Mouse (Mus musculus): Measurements from ENCODE around the gene Olfr538. TPM values are rescaled to one million over a fixed set of nuclear protein-coding genes. Genes with fewer than 3 reads are reported as not detected.
"Not testable (repeated sequence)": the region's sequence is repeated elsewhere in the genome, so short reads cannot be mapped to it uniquely, and the experiment has no call there.

Olfr538 gene
- polyA plus RNA-seq (2015; fragmentation: Nextera tagmentation; extraction: Ambion mirVana) = not detected in 2 replicates

DNA sequence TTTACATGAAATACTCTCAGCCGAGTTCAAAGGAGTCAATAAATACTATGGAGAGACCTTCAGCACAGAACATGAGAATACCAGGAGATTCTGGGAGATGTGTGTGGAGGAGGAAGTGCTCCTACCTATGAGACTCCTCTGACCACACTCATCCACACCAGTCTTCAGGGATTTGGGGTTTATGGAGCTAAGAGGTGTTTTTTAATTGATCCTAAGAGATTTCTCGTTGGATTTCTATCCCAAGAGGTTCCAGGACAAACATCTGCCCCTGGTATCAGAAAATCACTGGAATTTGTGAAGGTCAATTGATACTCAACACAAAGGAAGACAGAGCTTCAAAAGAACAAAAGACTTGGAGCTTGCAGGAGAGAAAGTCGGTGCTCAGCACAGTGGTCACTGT is at the start of gene Olfr538:
TSS of gene Olfr538 (plus strand) at position 301 of the 400 bp plus-strand sequence.
- ATAC-seq = no peak
- no peak within 1 kb of the TSS for H3K9ac ChIP-seq
- no peak within 1 kb of the TSS for H3K4me3 ChIP-seq
- no peaks in the 10 kb centered on the region for H3K4me1 ChIP-seq
- no peaks in the 10 kb centered on the region for H3K27me3 ChIP-seq
- no peak within 1 kb of the TSS for H3K27ac ChIP-seq
- H3K9me3 ChIP-seq (replicated peaks) = no peaks in the 10 kb centered on the region; the same call in 1 of the 2 replicates
- H3K4me2 ChIP-seq = no peak within 1 kb of the TSS
- WGBS = 59% methylated on average over 3 of the region's 3 CpGs
- no peaks in the 10 kb centered on the region for H3K36me3 ChIP-seq (ENCODE audit: poor library complexity, severe bottlenecking)

DNA sequence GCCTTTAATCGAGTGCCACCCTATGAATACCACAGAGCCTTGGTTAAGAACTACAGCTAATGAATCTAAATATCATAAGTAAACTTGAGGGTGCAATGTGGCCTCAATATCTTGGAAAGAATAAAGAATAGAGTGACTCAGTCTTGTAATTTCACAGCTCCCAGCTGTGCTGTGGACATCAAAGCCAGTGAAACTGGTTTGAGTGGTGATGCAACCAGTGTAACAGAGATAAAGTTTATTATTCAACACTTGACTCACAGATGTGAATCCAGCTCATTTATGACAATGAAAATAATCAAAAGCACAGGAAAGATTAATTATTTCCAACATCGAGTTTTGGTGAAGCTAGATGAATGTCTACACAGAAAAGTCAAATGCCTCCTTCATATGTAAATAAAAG is 27.9 kb upstream of the Olfr538 start:
- no peaks in the 10 kb centered on the region for H3K9me3 ChIP-seq (replicated peaks)
- no peaks in the 10 kb centered on the region for H3K36me3 ChIP-seq (ENCODE audit: poor library complexity, severe bottlenecking)
- no peak overlapping the region for H3K4me2 ChIP-seq
- no peak overlapping the region for H3K9ac ChIP-seq
- ATAC-seq = no peak
- no peaks in the 10 kb centered on the region for H3K27me3 ChIP-seq
- H3K4me1 ChIP-seq = no peaks in the 10 kb centered on the region
- no peak overlapping the region for H3K4me3 ChIP-seq
- H3K27ac ChIP-seq = no peak overlapping the region
- WGBS = 81% methylated on average over 2 of the region's 2 CpGs

DNA sequence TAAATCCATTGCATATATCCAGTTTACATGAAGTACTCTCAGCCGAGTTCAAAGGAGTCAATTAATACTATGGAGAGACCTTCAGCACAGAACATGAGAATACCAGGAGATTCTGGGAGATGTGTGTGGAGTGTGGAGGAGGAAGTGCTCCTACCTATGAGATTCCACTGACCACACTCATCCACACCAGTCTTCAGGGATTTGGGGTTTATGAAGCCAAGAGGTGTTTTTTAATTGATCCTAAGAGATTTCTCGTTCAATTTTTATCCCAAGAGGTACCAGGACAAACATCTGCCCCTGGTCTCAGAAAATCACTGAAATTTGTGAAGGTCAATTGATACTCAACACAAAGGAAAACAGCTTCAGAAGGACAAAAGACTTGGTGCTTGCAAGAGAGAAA is 33.3 kb downstream of the Olfr538 start, which contains the start of gene Olfr46:
TSS of gene Olfr46 (plus strand) at position 301 of the 400 bp plus-strand sequence.
- H3K9me3 ChIP-seq (replicated peaks); H3K27ac ChIP-seq; H3K36me3 ChIP-seq (ENCODE audit: poor library complexity, severe bottlenecking); H3K9ac ChIP-seq; H3K4me3 ChIP-seq; H3K4me1 ChIP-seq; ATAC-seq; H3K27me3 ChIP-seq; H3K4me2 ChIP-seq: not testable (repeated sequence)
- WGBS = 80% methylated on average over 2 of the region's 2 CpGs

Other genes with a start within 250 kb of the Olfr538 start
- not detected in 2 replicates for gene Olfr525, start 247.0 kb upstream of the Olfr538 start, polyA plus RNA-seq (2015; fragmentation: Nextera tagmentation; extraction: Ambion mirVana)
- not detected in 2 replicates for gene Olfr527, start 233.9 kb upstream of the Olfr538 start, polyA plus RNA-seq (2015; fragmentation: Nextera tagmentation; extraction: Ambion mirVana)
- not detected in 2 replicates for gene Olfr60, start 206.2 kb upstream of the Olfr538 start, polyA plus RNA-seq (2015; fragmentation: Nextera tagmentation; extraction: Ambion mirVana)
- gene Olfr530, start 191.6 kb upstream of the Olfr538 start, polyA plus RNA-seq (2015; fragmentation: Nextera tagmentation; extraction: Ambion mirVana) = not detected in 2 replicates
- gene Olfr531, start 165.0 kb upstream of the Olfr538 start, polyA plus RNA-seq (2015; fragmentation: Nextera tagmentation; extraction: Ambion mirVana) = not detected in 2 replicates
- not detected in 2 replicates for gene Olfr532, start 146.2 kb upstream of the Olfr538 start, polyA plus RNA-seq (2015; fragmentation: Nextera tagmentation; extraction: Ambion mirVana)
- not detected in 2 replicates for gene Olfr533, start 104.5 kb upstream of the Olfr538 start, polyA plus RNA-seq (2015; fragmentation: Nextera tagmentation; extraction: Ambion mirVana)
- gene Olfr535, start 83.7 kb upstream of the Olfr538 start, polyA plus RNA-seq (2015; fragmentation: Nextera tagmentation; extraction: Ambion mirVana) = not detected in 2 replicates
- gene Olfr536, start 60.5 kb upstream of the Olfr538 start, polyA plus RNA-seq (2015; fragmentation: Nextera tagmentation; extraction: Ambion mirVana) = not detected in 2 replicates
- 0.04 TPM in 1 of 2 replicates, not detected in the other for gene Olfr46, start 33.4 kb downstream of the Olfr538 start, polyA plus RNA-seq (2015; fragmentation: Nextera tagmentation; extraction: Ambion mirVana)
- not detected in 2 replicates for gene Olfr61, start 61.1 kb downstream of the Olfr538 start, polyA plus RNA-seq (2015; fragmentation: Nextera tagmentation; extraction: Ambion mirVana)
- gene Olfr53, start 78.6 kb downstream of the Olfr538 start, polyA plus RNA-seq (2015; fragmentation: Nextera tagmentation; extraction: Ambion mirVana) = not detected in 2 replicates
- gene Olfr539, start 92.0 kb downstream of the Olfr538 start, polyA plus RNA-seq (2015; fragmentation: Nextera tagmentation; extraction: Ambion mirVana) = 0.01 TPM in 1 of 2 replicates, not detected in the other
- gene Olfr45, start 114.1 kb downstream of the Olfr538 start, polyA plus RNA-seq (2015; fragmentation: Nextera tagmentation; extraction: Ambion mirVana) = not detected in 2 replicates
- gene Olfr541, start 129.4 kb downstream of the Olfr538 start, polyA plus RNA-seq (2015; fragmentation: Nextera tagmentation; extraction: Ambion mirVana) = not detected in 2 replicates
- not detected in 2 replicates for gene Cyp2e1, start 195.9 kb downstream of the Olfr538 start, polyA plus RNA-seq (2015; fragmentation: Nextera tagmentation; extraction: Ambion mirVana)
- 0.28 TPM in 1 of 2 replicates, not detected in the other for gene Syce1, start 220.0 kb downstream of the Olfr538 start, polyA plus RNA-seq (2015; fragmentation: Nextera tagmentation; extraction: Ambion mirVana)

Data from forebrain, embryonic 13.5 days (tissue).